Mouse (Mus musculus) embryonic fibroblast, embryonic 13.5 days (primary cell): Measurements from ENCODE around the gene Glb1. TPM values are rescaled to one million over a fixed set of nuclear protein-coding genes. Genes with fewer than 3 reads are reported as not detected.
"Not testable (repeated sequence)": the region's sequence is repeated elsewhere in the genome, so short reads cannot be mapped to it uniquely, and the experiment has no call there.

Experiments
- H3K27ac ChIP-seq: 2 replicates; pipeline ENCODE4 v1.5.1; 2012; ENCODE audit warnings: low read length, control low read depth, inconsistent platforms; ENCODE audit not compliant: insufficient read depth
- H3K4me1 ChIP-seq: 2 replicates; pipeline ENCODE4 v1.6.1; 2011; ENCODE audit warnings: low read length; ENCODE audit not compliant: control insufficient read depth, insufficient read depth
- H3K4me3 ChIP-seq: 2 replicates; pipeline ENCODE4 v1.5.1; 2011; ENCODE audit warnings: mild to moderate bottlenecking, control low read depth, low read length; ENCODE audit not compliant: insufficient read depth
- CTCF ChIP-seq: IDR thresholded peaks from 2 replicates; pipeline ENCODE4 v1.5.1; 2011; ENCODE audit warnings: mild to moderate bottlenecking, control low read depth, low read length, moderate library complexity, borderline replicate concordance; ENCODE audit not compliant: insufficient read depth
- POLR2A ChIP-seq: IDR thresholded peaks from 2 replicates; pipeline ENCODE4 v1.6.1; 2011; ENCODE audit warnings: low read depth, mild to moderate bottlenecking, control low read depth, low read length, moderate library complexity
- polyA plus RNA-seq: library from polyadenylated mRNA; stranded (reverse); fragments of >200 nt; gene quantifications from 2 replicates; pipeline ENCODE4 v1.2.4, GENCODE M21; 2011; ENCODE audit warnings: low read depth; ENCODE audit not compliant: missing spikeins, insufficient read length

The Glb1 gene
- polyA plus RNA-seq, 1 experiment, result 44.8 TPM

DNA sequence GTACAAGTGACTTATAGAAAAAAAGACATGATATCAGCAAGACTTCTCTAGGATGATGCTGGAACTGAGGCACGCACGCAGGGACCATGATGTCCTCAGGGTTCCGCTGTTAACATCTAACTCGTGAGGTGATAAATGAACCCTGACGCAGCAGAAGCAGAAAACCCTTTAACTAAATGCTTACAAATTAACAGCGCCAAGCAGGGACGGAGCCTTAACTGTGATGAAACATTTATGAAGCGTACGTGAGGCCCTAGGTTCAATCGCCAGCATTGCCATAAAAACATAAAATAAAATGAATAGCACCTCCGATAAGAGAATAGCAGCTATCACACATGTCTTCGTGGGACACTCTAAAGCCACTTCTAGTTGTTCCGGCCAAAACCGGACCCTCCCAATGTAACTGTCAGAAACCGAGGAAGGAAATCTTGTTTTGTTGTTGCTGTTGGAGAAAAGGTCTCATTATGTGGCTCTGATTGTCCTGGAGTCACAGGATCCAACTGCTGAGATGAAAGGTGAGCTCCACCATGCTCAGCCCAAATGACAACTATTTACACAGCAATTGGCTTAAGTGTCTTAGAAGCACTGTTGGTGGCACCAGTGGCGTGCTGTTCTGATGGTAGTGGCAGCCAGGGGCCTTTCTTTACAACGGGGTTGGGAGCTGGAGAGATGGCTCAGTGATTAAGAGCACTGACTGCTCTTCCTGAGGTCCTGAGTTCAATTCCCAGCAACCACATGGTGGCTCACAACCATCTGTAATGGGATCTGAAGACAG, 17.8 kb upstream of the Glb1 start:
- H3K4me3 ChIP-seq, result no peak overlapping the region
- no peaks in the 10 kb centered on the region for H3K4me1 ChIP-seq
- no peak overlapping the region for H3K27ac ChIP-seq
- TF ChIP-seq POLR2A (no peak), CTCF (no peak)

DNA sequence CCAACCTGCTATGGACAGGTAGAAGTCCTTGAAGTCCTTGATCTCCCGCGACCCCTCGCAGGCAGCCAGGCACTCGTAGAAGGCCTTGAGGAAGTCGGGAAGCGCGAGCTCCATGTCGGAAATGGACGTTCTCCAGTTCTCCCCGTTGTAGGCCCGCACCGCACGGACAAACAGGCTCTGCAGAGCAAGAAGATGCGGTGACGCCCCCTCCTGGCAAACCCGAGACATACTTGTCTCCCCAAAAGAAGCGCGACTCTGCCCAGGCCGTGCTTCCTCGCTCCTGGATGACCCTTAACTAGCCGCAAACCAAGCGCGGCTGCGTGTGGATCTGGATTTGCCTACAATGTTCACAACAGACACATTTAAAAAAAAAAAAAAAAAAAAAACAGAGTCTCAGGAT, 16.2 kb upstream of the Glb1 start:
- Histone ChIP-seq H3K4me3 (no peak overlapping the region), H3K4me1 (no peaks in the 10 kb centered on the region), H3K27ac (no peak overlapping the region)
- TF ChIP-seq CTCF (no peak), POLR2A (no peak)

DNA sequence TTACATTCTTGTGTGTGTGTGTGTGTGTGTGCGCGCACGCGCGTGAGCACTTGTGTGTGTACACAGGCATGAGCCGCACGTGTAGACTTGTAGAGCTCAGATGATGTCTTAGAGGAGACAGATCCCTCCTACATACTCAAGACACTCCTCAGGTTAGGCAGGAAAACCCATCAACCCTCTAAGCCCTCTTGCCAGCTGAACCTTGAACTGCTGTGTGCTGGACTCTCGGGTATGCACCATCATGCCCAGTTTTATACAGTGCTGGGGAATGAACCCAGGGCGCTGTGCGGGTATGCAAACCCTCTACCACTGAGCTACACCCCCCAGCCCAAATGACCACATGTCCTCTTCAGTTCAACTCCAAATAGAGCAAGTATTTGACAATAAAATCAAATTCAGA, 15.7 kb upstream of the Glb1 start:
- TF ChIP-seq POLR2A (no peak), CTCF (no peak)
- Histone ChIP-seq H3K4me1 (no peaks in the 10 kb centered on the region), H3K27ac (no peak overlapping the region), H3K4me3 (no peak overlapping the region)

DNA sequence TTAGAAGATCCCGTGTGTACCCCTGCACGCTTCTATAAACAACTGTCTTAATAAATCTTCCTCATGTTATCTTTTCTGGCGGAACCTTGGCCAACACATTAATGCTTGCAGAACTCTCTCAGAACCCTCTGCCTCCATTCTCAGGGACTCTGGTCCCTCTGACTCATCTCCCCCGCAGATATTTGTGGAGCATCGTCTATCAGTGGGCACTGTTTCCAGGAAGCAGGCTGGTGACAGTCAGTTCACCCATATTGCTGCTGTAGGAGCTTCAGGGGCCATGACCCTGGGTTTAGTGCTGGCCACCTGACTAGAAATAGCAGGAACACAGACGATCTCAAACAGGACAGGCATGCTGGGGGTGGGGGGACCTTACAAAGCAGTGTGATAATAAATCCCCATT, 13.8 kb upstream of the Glb1 start:
- TF ChIP-seq CTCF, result no peak
- TF ChIP-seq POLR2A, result no peak

DNA sequence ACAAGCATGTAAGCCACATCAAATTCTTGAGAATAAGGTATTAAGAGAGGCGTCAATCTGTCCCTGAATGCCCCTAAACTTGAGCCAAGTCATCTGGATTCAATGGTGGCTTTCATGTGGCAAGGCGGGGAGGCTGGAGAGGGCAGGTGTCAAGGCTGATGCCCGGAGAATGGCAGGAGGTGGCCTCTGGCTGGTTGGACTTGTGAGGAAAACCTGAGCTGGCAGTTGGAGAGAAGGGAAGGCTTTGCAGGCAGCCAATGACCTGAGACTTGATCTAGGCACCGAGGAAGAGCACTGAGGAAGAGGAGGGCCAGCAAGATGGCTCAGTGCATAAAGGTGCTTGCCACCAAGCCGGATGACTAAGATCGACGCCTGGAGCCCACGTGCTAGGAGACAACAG, 12.6 kb upstream of the Glb1 start:
- Histone ChIP-seq H3K27ac (no peak overlapping the region), H3K4me1 (no peaks in the 10 kb centered on the region), H3K4me3 (no peak overlapping the region)
- TF ChIP-seq CTCF (no peak), POLR2A (no peak)

More for the DNA sequence above, 13.8 kb upstream of the Glb1 start:
- Histone ChIP-seq H3K4me3 (no peak overlapping the region), H3K27ac (no peak overlapping the region), H3K4me1 (no peaks in the 10 kb centered on the region)

DNA sequence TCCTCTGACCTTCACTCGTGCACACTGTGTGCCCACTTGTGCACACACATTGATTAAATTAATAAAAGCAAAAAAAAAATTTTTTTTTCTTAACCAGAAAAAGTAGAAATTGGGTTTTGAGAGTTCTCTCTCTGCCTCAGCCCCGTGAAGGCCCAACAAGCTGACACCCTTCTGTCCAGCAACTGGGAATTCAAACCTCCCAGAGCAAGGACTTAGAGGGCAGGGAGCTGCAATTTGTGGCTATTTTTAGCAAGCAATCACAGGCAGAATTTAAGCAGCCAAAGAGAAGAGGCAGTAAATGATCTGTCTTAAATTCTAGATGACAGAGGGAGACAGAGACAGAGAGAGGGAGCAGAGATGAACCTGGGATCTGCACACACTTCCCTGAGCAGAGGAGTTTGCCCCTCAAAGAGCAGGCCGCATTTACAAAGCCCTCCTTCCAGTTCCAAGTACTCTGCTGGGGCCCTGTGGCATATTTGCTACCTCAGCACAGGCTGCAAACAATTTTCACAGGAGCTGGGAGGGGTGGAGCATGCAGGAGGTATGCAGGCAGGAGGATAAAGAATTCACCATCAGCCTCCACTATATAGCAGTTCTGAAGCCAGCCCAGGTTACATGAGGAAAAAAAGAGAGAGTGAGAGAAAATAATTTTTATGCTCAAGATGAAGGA, 12.0 kb upstream of the Glb1 start:
- TF ChIP-seq CTCF (no peak), POLR2A (no peak)
- no peaks in the 10 kb centered on the region for H3K4me1 ChIP-seq
- H3K27ac ChIP-seq, result no peak overlapping the region
- no peak overlapping the region for H3K4me3 ChIP-seq

DNA sequence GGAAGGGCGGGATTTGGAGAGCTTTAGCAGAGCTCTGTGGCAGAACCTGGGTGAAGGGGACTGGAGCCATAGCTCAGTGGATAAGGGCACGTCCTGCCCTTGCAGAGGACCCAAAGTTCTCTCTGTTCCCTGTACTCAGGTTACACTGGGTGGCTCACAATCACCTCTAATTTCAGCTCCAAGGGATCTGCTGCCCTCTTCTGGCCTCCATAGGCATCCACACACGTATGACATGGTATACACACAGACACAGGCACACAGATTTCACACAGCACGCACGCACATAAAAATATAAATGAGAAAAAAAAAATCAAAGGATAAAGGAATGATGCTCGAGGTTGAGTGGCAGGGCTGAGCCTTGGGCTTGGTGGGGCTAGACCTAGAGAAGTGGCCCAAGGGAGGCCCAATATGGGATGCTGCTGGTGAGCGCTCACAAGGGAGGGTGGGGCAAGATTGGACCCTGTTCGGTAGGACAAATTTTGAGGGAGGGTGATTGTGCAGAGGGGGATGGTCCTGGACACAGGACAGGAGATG, 11.4 kb upstream of the Glb1 start:
- TF ChIP-seq POLR2A, result no peak
- peak; percentile 22; the same call in 1 of the 2 replicates for TF ChIP-seq CTCF
- Histone ChIP-seq H3K27ac (no peak overlapping the region), H3K4me1 (no peaks in the 10 kb centered on the region), H3K4me3 (peak overlapping the region; percentile 70)

DNA sequence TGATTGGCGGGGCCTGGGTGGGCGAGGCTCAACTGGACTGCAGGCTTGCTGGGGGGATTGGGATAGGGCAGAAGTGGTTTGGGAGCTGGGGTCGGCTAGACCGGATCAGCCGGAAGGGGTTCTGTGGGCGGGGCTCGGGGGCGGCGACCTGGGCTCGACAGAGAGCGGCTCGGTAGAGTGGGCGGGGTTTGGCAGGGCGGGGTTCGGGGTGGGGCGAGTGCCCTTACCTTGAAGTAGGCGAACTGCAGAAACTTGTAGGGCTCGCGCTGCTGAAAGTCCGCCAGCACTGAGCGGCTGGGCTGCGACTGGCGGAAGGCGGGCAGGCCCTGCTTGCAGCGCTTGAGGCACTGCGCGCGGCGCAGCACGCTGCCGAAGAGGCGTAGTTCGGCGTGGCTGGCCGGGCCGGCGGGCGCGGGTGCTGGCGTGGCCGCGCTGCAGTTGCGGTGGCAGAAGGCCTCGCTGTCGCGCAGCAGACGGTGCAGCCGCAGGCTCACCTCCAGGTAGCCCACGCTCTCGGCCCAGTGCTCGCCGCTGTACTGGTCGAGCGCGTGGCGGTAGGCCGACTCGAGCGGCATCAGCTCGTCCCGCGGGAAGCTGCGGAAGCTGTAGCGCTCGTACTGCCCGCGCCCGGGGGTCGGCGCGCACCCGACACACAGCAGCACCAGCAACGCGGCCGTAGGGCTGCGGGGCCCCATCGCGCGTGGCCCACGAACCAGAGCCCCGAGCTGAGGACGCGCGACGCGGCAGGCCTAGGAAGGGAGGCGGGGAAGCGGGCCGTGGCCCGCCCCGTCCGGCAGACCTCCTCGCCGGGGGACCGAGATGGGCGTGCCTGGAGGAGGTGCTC, 10.7 kb upstream of the Glb1 start, which contains the start of gene Crtap:
TSS of gene Crtap (minus strand) at position 771 of the 844 bp plus-strand sequence.
- Histone ChIP-seq H3K4me1 (no peaks in the 10 kb centered on the region), H3K27ac (no peak within 1 kb of the TSS), H3K4me3 (peak within 1 kb of the TSS; percentile 70)
- TF ChIP-seq CTCF, result no peak
- peak; percentile 74; the same call in 1 of the 2 replicates for TF ChIP-seq POLR2A

DNA sequence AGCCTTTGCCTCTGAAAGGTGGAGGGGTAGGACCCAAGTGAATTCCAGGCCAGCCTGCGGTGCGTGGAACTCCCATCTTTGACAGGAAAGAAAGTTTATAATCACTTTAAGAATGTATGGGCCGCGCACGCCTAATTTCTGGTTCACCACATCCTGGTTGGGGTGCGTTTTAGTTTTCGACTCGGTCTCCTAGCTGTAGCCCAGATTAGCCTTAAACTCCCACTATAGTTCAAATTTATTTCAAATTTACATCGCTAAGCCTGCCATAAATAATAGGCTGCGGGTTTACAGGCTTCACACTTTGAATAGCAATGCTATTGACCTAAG, 10.2 kb upstream of the Glb1 start:
- no peaks in the 10 kb centered on the region for H3K4me1 ChIP-seq
- TF ChIP-seq POLR2A (no peak; the same call in 1 of the 2 replicates), CTCF (no peak)
- no peak overlapping the region for H3K27ac ChIP-seq
- peak overlapping the region; percentile 70 for H3K4me3 ChIP-seq

DNA sequence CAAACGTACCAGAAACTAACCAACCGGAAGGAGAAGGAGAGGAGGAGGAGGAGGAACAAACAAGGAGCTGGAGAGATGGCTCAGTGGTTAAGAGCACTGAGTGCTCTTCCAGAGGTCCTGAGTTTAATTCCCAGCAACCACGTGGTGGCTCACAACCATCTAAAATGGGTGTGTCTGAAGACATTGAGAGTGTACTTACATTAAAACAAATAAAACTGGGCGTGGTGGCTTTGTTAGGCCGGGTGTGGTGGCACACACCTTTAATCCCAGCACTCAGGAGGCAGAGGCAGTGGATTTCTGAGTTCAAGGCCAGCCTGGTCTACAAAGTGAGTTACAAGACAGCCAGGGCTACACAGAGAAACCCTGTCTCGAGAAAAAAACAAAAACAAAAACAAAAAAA, 6.7 kb upstream of the Glb1 start:
- H3K27ac ChIP-seq, H3K4me3 ChIP-seq, H3K4me1 ChIP-seq: not testable (repeated sequence)
